Mouse (Mus musculus) hindbrain, embryonic 10.5 days (tissue): ENCODE results near the gene Cfap74. TPM values are rescaled to one million over a fixed set of nuclear protein-coding genes. Genes with fewer than 3 reads are reported as not detected.

Experiments used
- DNase-seq: peaks from one replicate; pipeline ENCODE4 v3.0.0-alpha.2; 2017; ENCODE audit warnings: low spot score
- H3K27ac ChIP-seq: fragments of 300-500 bp; sonication (generic); 2 replicates; pipeline ENCODE4 v1.5.1; 2016; ENCODE audit warnings: mild to moderate bottlenecking, moderate library complexity
- H3K27me3 ChIP-seq: fragments of 300-500 bp; sonication (generic); 2 replicates; pipeline ENCODE4 v1.6.1; 2016; ENCODE audit warnings: mild to moderate bottlenecking; ENCODE audit not compliant: poor library complexity, insufficient read depth, severe bottlenecking
- H3K36me3 ChIP-seq: fragments of 300-500 bp; sonication (generic); 2 replicates; pipeline ENCODE4 v1.6.1; 2016; ENCODE audit warnings: mild to moderate bottlenecking, moderate library complexity
- H3K4me1 ChIP-seq: fragments of 300-500 bp; sonication (generic); replicated peaks from 2 replicates; pipeline ENCODE4 v1.6.1; 2016; ENCODE audit warnings: mild to moderate bottlenecking
- H3K4me3 ChIP-seq: fragments of 300-500 bp; sonication (generic); 2 replicates; pipeline ENCODE4 v1.5.1; 2016; ENCODE audit warnings: mild to moderate bottlenecking, moderate library complexity
- H3K9me3 ChIP-seq: fragments of 300-500 bp; sonication (generic); 2 replicates; pipeline ENCODE4 v1.6.1; 2016; ENCODE audit warnings: mild to moderate bottlenecking, moderate library complexity
- WGBS: fragments of 180-500 bp; shearing (Covaris S2); methylation state at CpG from one replicate; pipeline ENCODE4 v1.1.7; 2016; 5-methylcytosine and 5-hydroxymethylcytosine counted together
- polyA plus RNA-seq: library from polyadenylated mRNA; unstranded; fragments of >200 nt; fragmentation: Nextera tagmentation; extraction: Ambion mirVana; gene quantifications from 2 replicates; pipeline ENCODE4 v1.2.1, GENCODE M21; 2016

Gene Cfap74
- polyA plus RNA-seq, 1 experiment from 2014 or later = 7.4 TPM

- peak overlapping the region; percentile 24; the same call in 1 of the 2 replicates for H3K27ac ChIP-seq
- DNase-seq = no peak
- no peak overlapping the region for H3K4me3 ChIP-seq
- no peaks in the 10 kb centered on the region for H3K36me3 ChIP-seq
- H3K9me3 ChIP-seq = no peaks in the 10 kb centered on the region
- WGBS = 18% methylated on average over 9 of the region's 9 CpGs
- peaks cover 15% of the 10 kb centered on the region for H3K4me1 ChIP-seq
- no peaks in the 10 kb centered on the region; the same call in 1 of the 2 replicates for H3K27me3 ChIP-seq
Measured at GRCm38 (mm10) chr4:155382752-155383151, 26.2 kb upstream of the Cfap74 start.

GRCm38 (mm10) chr4:155383326-155383725 is 25.7 kb upstream of the Cfap74 start:
- H3K27ac ChIP-seq = no peak overlapping the region

GRCm38 (mm10) chr4:155387166-155387565 is 21.8 kb upstream of the Cfap74 start:
- no peaks in the 10 kb centered on the region for H3K36me3 ChIP-seq
- WGBS = 72% methylated on average over 8 of the region's 8 CpGs
- no peak for DNase-seq

More at GRCm38 (mm10) chr4:155383326-155383725, 25.7 kb upstream of the Cfap74 start:
- WGBS = 79% methylated on average over 4 of the region's 4 CpGs
- Histone ChIP-seq H3K27me3 (no peaks in the 10 kb centered on the region; the same call in 1 of the 2 replicates), H3K4me3 (no peak overlapping the region), H3K9me3 (no peaks in the 10 kb centered on the region), H3K4me1 (peaks cover 15% of the 10 kb centered on the region), H3K36me3 (no peaks in the 10 kb centered on the region)
- DNase-seq = no peak

GRCm38 (mm10) chr4:155395471-155395870 is 13.5 kb upstream of the Cfap74 start:
- WGBS = 90% methylated on average over 5 of the region's 5 CpGs
- no peaks in the 10 kb centered on the region for H3K36me3 ChIP-seq
- H3K9me3 ChIP-seq = no peaks in the 10 kb centered on the region
- no peak overlapping the region for H3K4me3 ChIP-seq
- peaks cover 51% of the 10 kb centered on the region for H3K27me3 ChIP-seq
- no peak overlapping the region for H3K27ac ChIP-seq
- DNase-seq = no peak
- H3K4me1 ChIP-seq = peaks cover 11% of the 10 kb centered on the region

More at GRCm38 (mm10) chr4:155387166-155387565, 21.8 kb upstream of the Cfap74 start:
- Histone ChIP-seq H3K27me3 (no peaks in the 10 kb centered on the region; the same call in 1 of the 2 replicates), H3K4me1 (peaks cover 11% of the 10 kb centered on the region), H3K4me3 (no peak overlapping the region), H3K27ac (no peak overlapping the region), H3K9me3 (no peaks in the 10 kb centered on the region)

GRCm38 (mm10) chr4:155396751-155397150 is 12.2 kb upstream of the Cfap74 start:
- no peak for DNase-seq
- Histone ChIP-seq H3K27me3 (peaks cover 53% of the 10 kb centered on the region), H3K9me3 (no peaks in the 10 kb centered on the region), H3K36me3 (no peaks in the 10 kb centered on the region), H3K27ac (no peak overlapping the region), H3K4me3 (no peak overlapping the region), H3K4me1 (peaks cover 11% of the 10 kb centered on the region)
- WGBS = 85% methylated on average over 4 of the region's 4 CpGs

- Histone ChIP-seq H3K27me3 (peaks cover 53% of the 10 kb centered on the region), H3K27ac (no peak within 1 kb of the TSS), H3K9me3 (no peaks in the 10 kb centered on the region), H3K4me3 (peak within 1 kb of the TSS; percentile 52), H3K36me3 (no peaks in the 10 kb centered on the region), H3K4me1 (peaks cover 11% of the 10 kb centered on the region)
- DNase-seq = peak; percentile 73
- 1% methylated on average over 54 of the region's 57 CpGs for WGBS
Measured at GRCm38 (mm10) chr4:155397511-155398221, 11.3 kb upstream of the Cfap74 start, which contains the start of gene Gabrd. Gene Gabrd (minus strand): TSS chr4:155398112.

GRCm38 (mm10) chr4:155398222-155398540 is 10.8 kb upstream of the Cfap74 start:
- no peak for DNase-seq
- no peaks in the 10 kb centered on the region for H3K36me3 ChIP-seq

GRCm38 (mm10) chr4:155401121-155401520 is 7.9 kb upstream of the Cfap74 start:
- Histone ChIP-seq H3K27ac (no peak overlapping the region), H3K27me3 (peaks cover 44% of the 10 kb centered on the region), H3K36me3 (no peaks in the 10 kb centered on the region), H3K9me3 (no peaks in the 10 kb centered on the region), H3K4me3 (no peak overlapping the region), H3K4me1 (peaks cover 11% of the 10 kb centered on the region)
- DNase-seq = no peak
- WGBS = 72% methylated on average over 7 of the region's 7 CpGs

More at GRCm38 (mm10) chr4:155398222-155398540, 10.8 kb upstream of the Cfap74 start:
- Histone ChIP-seq H3K4me3 (peak overlapping the region; percentile 52), H3K27ac (no peak overlapping the region), H3K27me3 (peaks cover 53% of the 10 kb centered on the region), H3K4me1 (peaks cover 11% of the 10 kb centered on the region), H3K9me3 (no peaks in the 10 kb centered on the region)
- 2% methylated on average over 9 of the region's 9 CpGs for WGBS

GRCm38 (mm10) chr4:155402489-155402888 is 6.5 kb upstream of the Cfap74 start:
- no peak overlapping the region for H3K27ac ChIP-seq
- H3K36me3 ChIP-seq = no peaks in the 10 kb centered on the region
- WGBS = 78% methylated on average over 1 of the region's 1 CpGs
- no peaks in the 10 kb centered on the region for H3K9me3 ChIP-seq
- no peak for DNase-seq
- peaks cover 31% of the 10 kb centered on the region for H3K27me3 ChIP-seq
- no peak overlapping the region for H3K4me3 ChIP-seq
- peaks cover 9% of the 10 kb centered on the region for H3K4me1 ChIP-seq

- H3K27ac ChIP-seq = peak overlapping the region; percentile 86
- DNase-seq = no peak
- H3K36me3 ChIP-seq = no peaks in the 10 kb centered on the region
- 3% methylated on average over 8 of the region's 8 CpGs for WGBS
- H3K4me3 ChIP-seq = peak overlapping the region; percentile 66
- H3K9me3 ChIP-seq = no peaks in the 10 kb centered on the region
- H3K4me1 ChIP-seq = peaks cover 23% of the 10 kb centered on the region
- no peaks in the 10 kb centered on the region for H3K27me3 ChIP-seq
Measured at GRCm38 (mm10) chr4:155408695-155409057, 314 bp upstream of the Cfap74 start.

GRCm38 (mm10) chr4:155412124-155412523 is 3.1 kb downstream of the Cfap74 start:
- H3K27ac ChIP-seq = no peak overlapping the region
- DNase-seq = no peak
- H3K4me3 ChIP-seq = no peak overlapping the region
- no peaks in the 10 kb centered on the region for H3K9me3 ChIP-seq
- H3K4me1 ChIP-seq = peaks cover 23% of the 10 kb centered on the region
- no peaks in the 10 kb centered on the region for H3K36me3 ChIP-seq
- WGBS = 89% methylated on average over 6 of the region's 6 CpGs
- H3K27me3 ChIP-seq = no peaks in the 10 kb centered on the region

GRCm38 (mm10) chr4:155413641-155414335 is 4.8 kb downstream of the Cfap74 start:
- DNase-seq = no peak
- Histone ChIP-seq H3K9me3 (no peaks in the 10 kb centered on the region), H3K36me3 (0 out of 2 replicates have a peak, but pooled peaks cover 5% of the 10 kb centered on the region), H3K27ac (no peak overlapping the region), H3K27me3 (no peaks in the 10 kb centered on the region), H3K4me1 (peaks cover 17% of the 10 kb centered on the region), H3K4me3 (no peak overlapping the region)
- WGBS = 93% methylated on average over 11 of the region's 11 CpGs

- H3K9me3 ChIP-seq = no peaks in the 10 kb centered on the region
- H3K4me3 ChIP-seq = no peak overlapping the region
- WGBS = 83% methylated on average over 9 of the region's 9 CpGs
- H3K36me3 ChIP-seq = peaks cover 15% of the 10 kb centered on the region
- H3K27ac ChIP-seq = no peak overlapping the region
- peaks cover 8% of the 10 kb centered on the region for H3K4me1 ChIP-seq
- H3K27me3 ChIP-seq = no peaks in the 10 kb centered on the region
- no peak for DNase-seq
Measured at GRCm38 (mm10) chr4:155414656-155415235, 5.8 kb downstream of the Cfap74 start.
